Mouse (Mus musculus) neural tube, embryonic 12.5 days (tissue): ENCODE data around the gene Leo1. TPM values are rescaled to one million over a fixed set of nuclear protein-coding genes. Genes with fewer than 3 reads are reported as not detected.
"Not testable (repeated sequence)": the region's sequence is repeated elsewhere in the genome, so short reads cannot be mapped to it uniquely, and the experiment has no call there.

ENCODE experiments used
- ATAC-seq: fragments of 200-750 bp; cut with Nextera tagmentation; 2 replicates; pipeline ENCODE4 v1.8.0; 2017; ENCODE audit warnings: low read depth, mild to moderate bottlenecking, moderate TSS enrichment, moderate library complexity; ENCODE audit not compliant: low FRiP score
- H3K27ac ChIP-seq: fragments of 300-500 bp; sonication (generic); 2 replicates; pipeline ENCODE4 v1.5.1; 2016
- H3K27me3 ChIP-seq: fragments of 300-500 bp; sonication (generic); replicated peaks from 2 replicates; pipeline ENCODE4 v1.6.1; 2016; ENCODE audit warnings: mild to moderate bottlenecking
- H3K36me3 ChIP-seq: fragments of 300-500 bp; sonication (generic); 2 replicates; pipeline ENCODE4 v1.6.1; 2016; ENCODE audit warnings: mild to moderate bottlenecking
- H3K4me1 ChIP-seq: fragments of 300-500 bp; sonication (generic); 2 replicates; pipeline ENCODE4 v1.6.1; 2016
- H3K4me2 ChIP-seq: fragments of 300-500 bp; sonication (generic); replicated peaks from 2 replicates; pipeline ENCODE4 v1.6.1; 2016; ENCODE audit warnings: mild to moderate bottlenecking
- H3K4me3 ChIP-seq: fragments of 300-500 bp; sonication (generic); 2 replicates; pipeline ENCODE4 v1.5.1; 2016
- H3K9ac ChIP-seq: fragments of 300-500 bp; sonication (generic); 2 replicates; pipeline ENCODE4 v1.6.1; 2016; ENCODE audit warnings: mild to moderate bottlenecking
- H3K9me3 ChIP-seq: fragments of 300-500 bp; sonication (generic); 2 replicates; pipeline ENCODE4 v1.6.1; 2016; ENCODE audit warnings: mild to moderate bottlenecking
- WGBS: fragments of 180-500 bp; shearing (Covaris S2); methylation state at CpG from one replicate; pipeline ENCODE4 v1.1.7; 2016; 5-methylcytosine and 5-hydroxymethylcytosine counted together
- polyA plus RNA-seq: library from polyadenylated mRNA; unstranded; fragments of >200 nt; fragmentation: Nextera tagmentation; extraction: Ambion mirVana; gene quantifications from 2 replicates; pipeline ENCODE4 v1.2.1, GENCODE M21; 2016

Gene Leo1
- polyA plus RNA-seq, 1 experiment from 2014 or later, result 53.5 TPM

DNA sequence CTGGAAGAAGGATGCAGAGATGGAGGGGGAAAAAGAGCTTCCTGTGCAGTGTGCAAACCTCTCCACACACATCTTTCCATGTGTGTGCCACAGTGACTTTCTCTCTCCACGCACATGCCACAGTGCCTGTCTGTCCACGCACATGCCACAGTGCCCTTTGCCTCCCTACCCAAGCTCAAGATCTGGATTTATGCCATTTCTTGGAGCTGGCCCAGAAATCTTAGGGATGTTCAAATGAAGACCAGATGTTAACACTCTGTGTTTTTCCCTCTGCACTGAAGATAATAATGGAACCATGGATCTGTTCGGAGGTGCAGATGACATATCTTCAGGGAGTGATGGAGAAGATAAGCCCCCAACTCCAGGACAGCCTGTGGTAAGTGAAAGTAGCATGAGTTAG, 6.7 kb downstream of the Leo1 start:
- no peaks in the 10 kb centered on the region for H3K27me3 ChIP-seq
- H3K9ac ChIP-seq, result no peak overlapping the region
- H3K4me1 ChIP-seq, result peaks cover 2% of the 10 kb centered on the region
- ATAC-seq, result no peak
- WGBS, result 93% methylated on average over 3 of the region's 3 CpGs
- peaks cover 67% of the 10 kb centered on the region for H3K36me3 ChIP-seq
- H3K4me2 ChIP-seq, result no peak overlapping the region
- no peak overlapping the region for H3K4me3 ChIP-seq
- H3K27ac ChIP-seq, result no peak overlapping the region
- H3K9me3 ChIP-seq, result no peaks in the 10 kb centered on the region

DNA sequence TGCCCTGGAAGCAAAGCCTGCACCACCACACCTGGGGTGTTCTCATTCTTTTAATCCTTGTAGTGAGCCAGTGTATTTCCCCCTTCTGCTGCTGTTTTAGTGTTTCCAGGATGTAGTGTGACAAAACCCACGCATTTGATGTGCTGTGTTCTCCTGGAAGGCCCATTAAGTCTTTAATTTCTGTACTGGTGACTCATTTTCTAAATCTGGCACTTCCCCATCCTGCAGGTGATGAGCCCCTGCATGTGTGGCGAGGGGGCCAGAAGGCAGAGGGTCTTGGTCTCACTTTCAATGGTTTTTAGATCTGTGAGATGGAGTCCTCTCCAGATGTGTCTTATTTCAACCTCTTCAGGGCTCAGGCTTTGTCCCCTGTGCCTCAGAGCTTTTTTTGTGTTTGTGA, 12.7 kb downstream of the Leo1 start:
- Histone ChIP-seq H3K4me1 (no peaks in the 10 kb centered on the region), H3K27ac (no peak overlapping the region), H3K27me3 (no peaks in the 10 kb centered on the region), H3K9ac (no peak overlapping the region), H3K9me3 (no peaks in the 10 kb centered on the region), H3K4me2 (no peak overlapping the region), H3K4me3 (no peak overlapping the region), H3K36me3 (peaks cover 86% of the 10 kb centered on the region)
- WGBS, result 93% methylated on average over 2 of the region's 2 CpGs
- no peak for ATAC-seq

DNA sequence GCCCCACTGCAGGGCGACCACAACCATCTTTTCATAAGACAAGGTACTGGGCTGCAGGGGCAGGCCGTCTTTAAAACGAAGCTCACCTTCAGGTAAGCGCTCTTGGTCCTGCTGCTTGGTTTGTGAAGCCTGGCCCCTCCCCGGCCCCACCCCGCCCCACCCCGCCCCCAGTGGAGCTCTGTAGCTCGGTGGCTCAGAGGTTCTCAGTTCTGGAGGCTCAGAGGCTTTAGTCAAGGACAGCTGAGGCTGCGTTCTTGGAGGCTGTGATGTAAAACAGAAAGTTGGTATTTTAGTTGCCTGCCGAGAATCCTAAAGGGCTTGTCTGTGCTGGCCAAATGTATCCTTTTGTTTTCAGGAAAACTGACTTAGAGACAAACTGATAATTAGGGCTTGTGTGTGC, 14.4 kb downstream of the Leo1 start:
- H3K9me3 ChIP-seq, result no peaks in the 10 kb centered on the region
- H3K9ac ChIP-seq, result no peak overlapping the region
- ATAC-seq, result no peak
- H3K4me1 ChIP-seq, result no peaks in the 10 kb centered on the region
- H3K27me3 ChIP-seq, result no peaks in the 10 kb centered on the region
- no peak overlapping the region for H3K4me2 ChIP-seq
- H3K27ac ChIP-seq, result no peak overlapping the region
- WGBS, result 87% methylated on average over 10 of the region's 10 CpGs
- no peak overlapping the region for H3K4me3 ChIP-seq
- H3K36me3 ChIP-seq, result peaks cover 91% of the 10 kb centered on the region

- Histone ChIP-seq H3K4me3 (no peak overlapping the region), H3K27me3 (no peaks in the 10 kb centered on the region), H3K36me3 (peaks cover 91% of the 10 kb centered on the region), H3K9me3 (no peaks in the 10 kb centered on the region), H3K9ac (no peak overlapping the region), H3K4me1 (no peaks in the 10 kb centered on the region), H3K4me2 (no peak overlapping the region), H3K27ac (no peak overlapping the region)
- WGBS, result 88% methylated on average over 8 of the region's 8 CpGs
- ATAC-seq, result no peak
These were observed 21.8 kb downstream of the Leo1 start for GRCm38 (mm10) chr9:75463050-75463660.

GRCm38 (mm10) chr9:75465856-75466255, 24.5 kb downstream of the Leo1 start:
- no peak for ATAC-seq
- Histone ChIP-seq H3K4me1 (no peaks in the 10 kb centered on the region), H3K9ac (no peak overlapping the region), H3K4me3 (no peak overlapping the region), H3K9me3 (no peaks in the 10 kb centered on the region), H3K36me3 (peaks cover 67% of the 10 kb centered on the region), H3K27ac (no peak overlapping the region), H3K27me3 (no peaks in the 10 kb centered on the region), H3K4me2 (no peak overlapping the region)
- 94% methylated on average over 9 of the region's 9 CpGs for WGBS

DNA sequence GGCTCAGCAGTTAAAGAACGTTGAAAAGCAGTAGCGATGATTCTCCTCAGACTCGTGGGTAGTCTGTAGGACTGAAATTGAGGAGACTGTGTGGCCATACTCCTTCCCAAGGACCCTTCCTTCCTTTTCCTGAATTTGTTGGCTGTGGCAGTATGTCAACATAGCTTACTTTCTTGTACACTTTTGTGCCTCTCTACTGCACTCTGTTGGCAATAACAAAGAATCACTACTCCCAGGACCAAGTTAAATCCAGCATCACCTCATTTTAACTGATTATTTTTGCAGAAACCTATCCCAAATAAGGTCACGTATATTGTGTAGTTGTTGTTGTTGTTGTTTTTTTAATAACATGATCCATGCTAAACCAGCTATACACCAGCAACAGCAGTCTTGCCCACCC, 25.3 kb downstream of the Leo1 start:
- Histone ChIP-seq H3K9me3 (no peaks in the 10 kb centered on the region), H3K36me3 (peaks cover 64% of the 10 kb centered on the region), H3K27ac (no peak overlapping the region), H3K27me3 (no peaks in the 10 kb centered on the region), H3K4me2 (no peak overlapping the region), H3K4me1 (no peaks in the 10 kb centered on the region), H3K9ac (no peak overlapping the region), H3K4me3 (no peak overlapping the region)
- no peak for ATAC-seq
- WGBS, result 93% methylated on average over 4 of the region's 4 CpGs

DNA sequence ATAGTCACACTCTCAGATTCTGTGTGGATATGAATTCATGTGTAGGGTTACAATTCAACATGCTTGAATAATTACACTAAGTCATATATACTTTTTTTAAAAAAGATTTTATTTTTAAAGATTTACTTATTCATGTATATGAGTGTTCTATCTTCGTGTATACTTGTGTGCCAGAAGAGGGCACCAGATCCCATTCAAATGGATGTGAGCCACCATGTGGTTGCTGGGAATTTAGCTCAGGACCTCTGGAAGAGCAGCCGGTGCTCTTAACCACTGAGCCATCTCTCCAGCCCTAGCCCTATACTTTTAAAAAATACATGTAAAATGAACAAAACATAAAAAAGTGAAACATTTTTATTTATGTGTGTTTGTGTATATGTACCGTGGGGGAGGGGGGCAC, 26.3 kb downstream of the Leo1 start:
- Histone ChIP-seq H3K9me3 (no peaks in the 10 kb centered on the region), H3K4me1 (no peaks in the 10 kb centered on the region), H3K27me3 (no peaks in the 10 kb centered on the region), H3K4me3 (no peak overlapping the region), H3K9ac (no peak overlapping the region), H3K4me2 (no peak overlapping the region), H3K36me3 (peaks cover 54% of the 10 kb centered on the region), H3K27ac (no peak overlapping the region)
- no peak for ATAC-seq
- WGBS, result 96% methylated on average over 3 of the region's 3 CpGs

DNA sequence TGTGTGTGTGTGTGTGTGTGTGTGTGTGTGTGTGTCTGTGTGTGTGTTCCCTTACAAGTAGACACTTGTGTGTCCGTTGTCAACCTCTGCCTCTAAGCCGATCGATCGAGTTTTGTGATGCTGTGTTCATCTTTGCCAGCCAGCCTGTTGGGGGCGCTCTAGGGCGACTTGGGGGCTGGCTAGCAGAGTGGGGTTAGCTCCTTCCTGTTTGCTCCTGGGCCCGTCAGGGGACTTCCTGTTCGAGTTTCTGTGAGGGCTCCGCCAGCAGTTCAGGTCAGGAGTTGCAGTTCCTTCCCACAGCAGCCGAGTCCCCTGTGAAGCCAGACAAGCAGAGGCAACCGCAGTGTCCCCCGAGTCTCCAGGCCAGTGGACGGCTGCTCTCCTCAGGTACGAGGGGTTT, 27.0 kb downstream of the Leo1 start:
- H3K4me2 ChIP-seq, result no peak overlapping the region
- WGBS, result 84% methylated on average over 14 of the region's 14 CpGs
- no peak overlapping the region for H3K9ac ChIP-seq
- ATAC-seq, result no peak
- no peaks in the 10 kb centered on the region for H3K27me3 ChIP-seq
- H3K9me3 ChIP-seq, result no peaks in the 10 kb centered on the region
- H3K4me1 ChIP-seq, result no peaks in the 10 kb centered on the region
- no peak overlapping the region for H3K4me3 ChIP-seq
- H3K36me3 ChIP-seq, result peaks cover 49% of the 10 kb centered on the region
- H3K27ac ChIP-seq, result no peak overlapping the region

- 79% methylated on average over 3 of the region's 3 CpGs for WGBS
- Histone ChIP-seq H3K9ac (no peak overlapping the region), H3K36me3 (peaks cover 11% of the 10 kb centered on the region), H3K4me3 (no peak overlapping the region), H3K4me2 (no peak overlapping the region), H3K27ac (no peak overlapping the region), H3K4me1 (no peaks in the 10 kb centered on the region), H3K27me3 (no peaks in the 10 kb centered on the region), H3K9me3 (no peaks in the 10 kb centered on the region)
- ATAC-seq, result no peak
These were observed 35.9 kb downstream of the Leo1 start for GRCm38 (mm10) chr9:75477212-75477611.

DNA sequence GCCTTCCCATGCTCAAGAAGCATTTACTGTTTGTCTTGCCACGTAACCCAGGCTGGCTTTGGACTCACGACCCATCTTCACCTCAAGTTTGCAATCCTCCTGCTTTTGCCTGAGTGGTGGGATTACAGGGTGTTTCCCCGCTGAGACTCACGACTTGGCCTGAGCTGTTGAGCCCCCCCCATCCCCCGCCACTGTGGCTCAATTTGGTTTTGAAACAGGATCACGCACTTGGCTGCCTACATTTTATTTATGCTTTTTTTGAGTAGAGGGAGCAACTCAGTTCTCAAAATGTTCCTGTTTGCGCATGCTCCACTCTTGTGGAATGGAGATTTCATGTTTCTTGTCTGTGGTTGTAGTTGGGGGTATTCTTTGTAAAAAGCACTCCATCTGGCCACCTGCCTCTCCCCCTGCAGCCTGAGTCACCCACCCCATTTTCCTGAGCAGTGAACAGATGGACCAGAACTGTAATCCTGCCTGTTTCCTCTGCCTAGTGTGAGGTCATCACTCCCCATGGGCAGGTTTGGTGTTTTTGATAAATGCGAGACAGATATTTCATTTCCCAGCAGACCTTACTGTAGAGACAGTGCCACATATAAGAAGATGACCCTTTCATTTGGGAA, 37.9 kb downstream of the Leo1 start:
- H3K9ac ChIP-seq, result no peak overlapping the region
- no peaks in the 10 kb centered on the region for H3K9me3 ChIP-seq
- no peak overlapping the region for H3K4me2 ChIP-seq
- H3K36me3 ChIP-seq, result peaks cover 2% of the 10 kb centered on the region; the same call in 1 of the 2 replicates
- 70% methylated on average over 8 of the region's 8 CpGs for WGBS
- H3K27ac ChIP-seq, result no peak overlapping the region
- ATAC-seq, result no peak
- H3K4me1 ChIP-seq, result no peaks in the 10 kb centered on the region
- no peaks in the 10 kb centered on the region for H3K27me3 ChIP-seq
- no peak overlapping the region for H3K4me3 ChIP-seq

DNA sequence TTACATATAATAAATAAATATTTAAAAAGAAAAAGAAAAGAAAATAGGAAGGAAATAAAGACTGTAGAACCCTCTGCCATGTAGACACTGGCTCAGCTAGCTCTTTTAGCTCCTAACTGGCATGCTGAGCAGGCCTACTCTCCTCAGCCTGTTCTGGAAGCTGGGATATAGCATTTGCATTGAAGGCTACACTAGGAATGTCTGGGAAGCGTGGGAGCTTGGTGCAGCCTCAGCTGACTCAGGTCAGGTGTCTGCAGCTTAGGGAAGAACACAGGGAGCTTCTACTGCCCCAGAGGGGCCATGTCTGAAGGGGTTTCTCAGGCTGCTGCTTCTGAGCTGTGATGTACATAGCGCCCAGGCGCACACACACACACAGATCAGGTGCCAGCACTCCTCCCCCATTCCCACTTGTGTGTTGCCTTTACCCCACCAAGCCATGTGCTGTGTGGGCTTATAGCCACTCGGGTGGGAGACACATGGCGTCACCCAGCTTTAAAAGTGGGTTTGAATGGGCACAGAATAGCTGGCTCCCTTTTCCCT, 39.3 kb downstream of the Leo1 start:
- no peaks in the 10 kb centered on the region for H3K4me1 ChIP-seq
- 89% methylated on average over 5 of the region's 5 CpGs for WGBS
- H3K9ac ChIP-seq, result no peak overlapping the region
- no peaks in the 10 kb centered on the region for H3K27me3 ChIP-seq
- ATAC-seq, result no peak
- H3K4me3 ChIP-seq, result no peak overlapping the region
- H3K27ac ChIP-seq, result no peak overlapping the region
- H3K4me2 ChIP-seq, result no peak overlapping the region
- H3K36me3 ChIP-seq, result 0 out of 2 replicates have a peak, but pooled peaks cover 6% of the 10 kb centered on the region
- no peaks in the 10 kb centered on the region for H3K9me3 ChIP-seq

GRCm38 (mm10) chr9:75485231-75485630, 43.9 kb downstream of the Leo1 start:
- Histone ChIP-seq H3K9me3 (no peaks in the 10 kb centered on the region), H3K27me3 (no peaks in the 10 kb centered on the region), H3K27ac (no peak overlapping the region), H3K4me1 (no peaks in the 10 kb centered on the region), H3K9ac (no peak overlapping the region), H3K36me3 (0 out of 2 replicates have a peak, but pooled peaks cover 6% of the 10 kb centered on the region), H3K4me2 (no peak overlapping the region), H3K4me3 (no peak overlapping the region)
- 93% methylated on average over 6 of the region's 6 CpGs for WGBS
- ATAC-seq, result no peak

GRCm38 (mm10) chr9:75488255-75488654, 46.9 kb downstream of the Leo1 start:
- H3K27me3 ChIP-seq, H3K4me2 ChIP-seq, H3K9me3 ChIP-seq, ATAC-seq, H3K9ac ChIP-seq, H3K4me1 ChIP-seq, H3K36me3 ChIP-seq, H3K4me3 ChIP-seq, H3K27ac ChIP-seq: not testable (repeated sequence)
- WGBS, result 97% methylated on average over 7 of the region's 7 CpGs
